Mouse (Mus musculus): ENCODE measurements around the gene Fkbp5.

DNA sequence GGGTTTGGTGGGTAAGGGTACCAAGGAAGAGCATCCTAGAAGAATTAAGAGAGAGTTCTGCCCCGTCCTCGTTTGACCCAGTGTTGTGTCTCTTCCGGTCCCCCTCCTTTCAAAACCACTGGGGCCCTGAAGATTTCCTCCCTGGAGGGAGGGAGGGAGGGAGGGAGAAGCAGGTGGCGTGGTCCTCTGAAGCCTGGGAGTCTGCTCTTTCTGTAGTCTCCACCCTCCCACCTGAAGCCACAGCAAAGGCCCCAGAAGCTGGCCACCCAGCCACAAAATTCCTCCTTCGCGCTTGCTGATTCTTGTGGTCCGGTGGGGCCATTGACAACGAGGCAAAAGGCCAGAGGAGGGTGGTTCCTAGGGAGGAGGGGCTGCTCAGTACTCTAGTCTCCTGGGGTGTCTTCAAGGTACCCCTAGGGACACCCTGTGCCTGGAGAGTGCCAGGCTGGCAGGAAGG lies 1.3 kb upstream of the Fkbp5 start:
- TF ChIP-seq CTCF (IDR thresholded peaks at IDR 0.05; ENCODE audit: low read depth) (no peak), EP300 (IDR thresholded peaks at IDR 0.05; ENCODE audit: low read depth) (no peak)
